Mouse (Mus musculus) bone marrow macrophage, adult 2 months (primary cell): ENCODE measurements around the gene Mpp6. TPM values are rescaled to one million over a fixed set of nuclear protein-coding genes. Genes with fewer than 3 reads are reported as not detected.

Source experiments
- H3K27ac ChIP-seq: 2 replicates; pipeline ENCODE4 v1.5.1; 2012; ENCODE audit warnings: low read depth, low read length; ENCODE audit not compliant: insufficient read depth
- H3K4me1 ChIP-seq: 2 replicates; pipeline ENCODE4 v1.6.1; 2012; ENCODE audit warnings: low read length; ENCODE audit not compliant: control insufficient read depth, insufficient read depth
- H3K4me3 ChIP-seq: 2 replicates; pipeline ENCODE4 v1.5.1; 2012; ENCODE audit warnings: mild to moderate bottlenecking, low read length, moderate library complexity; ENCODE audit not compliant: insufficient read depth
- CTCF ChIP-seq: IDR thresholded peaks from 2 replicates; pipeline ENCODE4 v1.5.1; 2012; ENCODE audit warnings: low read depth, mild to moderate bottlenecking, low read length, moderate library complexity
- POLR2A ChIP-seq: IDR thresholded peaks from 2 replicates; pipeline ENCODE4 v1.6.1; 2012; ENCODE audit warnings: mild to moderate bottlenecking, low read depth, low read length, borderline replicate concordance
- polyA plus RNA-seq: library from polyadenylated mRNA; stranded (reverse); fragments of >200 nt; gene quantifications from 2 replicates; pipeline ENCODE4 v1.2.4, GENCODE M21; 2012; ENCODE audit not compliant: missing spikeins, insufficient read depth, insufficient read length

Gene Mpp6
- polyA plus RNA-seq, 1 experiment: 45.7 TPM

DNA sequence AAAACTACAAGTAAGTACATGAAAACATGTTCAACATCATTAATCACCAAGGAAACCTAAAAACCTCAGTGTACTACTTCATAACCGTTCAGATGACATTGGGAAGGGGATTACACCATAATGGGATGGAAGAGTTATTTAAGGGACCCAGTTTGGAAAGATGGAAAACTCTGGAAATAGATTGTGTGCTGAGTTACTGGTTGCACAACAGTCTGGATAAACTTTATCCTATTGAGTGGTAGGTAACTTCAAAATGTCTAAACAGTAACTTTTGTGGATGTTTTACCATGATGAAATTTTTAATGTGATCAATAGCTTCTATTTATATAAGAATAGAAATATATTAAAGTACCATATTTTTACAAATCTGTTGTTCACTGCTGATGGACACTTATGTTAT is 82.1 kb downstream of the Mpp6 start:
- Histone ChIP-seq H3K27ac (no peak overlapping the region), H3K4me3 (no peak overlapping the region)

DNA sequence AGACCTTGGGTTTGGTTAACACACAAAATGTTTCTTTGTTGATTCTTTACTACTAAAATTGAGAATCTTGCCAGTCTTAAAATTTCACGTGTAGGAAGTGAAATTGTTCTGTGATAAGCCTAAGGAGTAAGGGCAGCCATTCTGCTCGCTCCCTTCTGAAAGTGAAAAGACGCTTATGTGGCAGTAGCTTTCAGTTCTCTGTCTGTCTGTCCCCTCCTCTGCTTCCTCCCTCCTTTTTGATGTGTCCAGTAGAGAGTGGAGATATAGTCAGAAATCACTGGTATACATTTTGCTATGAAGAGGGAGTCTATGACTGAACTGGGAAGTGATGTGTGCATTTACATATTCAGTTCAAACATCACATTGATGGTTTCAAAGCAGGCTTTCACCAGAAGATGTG is 82.8 kb downstream of the Mpp6 start:
- TF ChIP-seq CTCF (no peak), POLR2A (no peak)
- Histone ChIP-seq H3K4me3 (no peak overlapping the region), H3K27ac (no peak overlapping the region), H3K4me1 (peaks cover 4% of the 10 kb centered on the region)

More for the DNA sequence above, 82.1 kb downstream of the Mpp6 start:
- TF ChIP-seq CTCF (no peak), POLR2A (no peak)
- peaks cover 6% of the 10 kb centered on the region for H3K4me1 ChIP-seq

DNA sequence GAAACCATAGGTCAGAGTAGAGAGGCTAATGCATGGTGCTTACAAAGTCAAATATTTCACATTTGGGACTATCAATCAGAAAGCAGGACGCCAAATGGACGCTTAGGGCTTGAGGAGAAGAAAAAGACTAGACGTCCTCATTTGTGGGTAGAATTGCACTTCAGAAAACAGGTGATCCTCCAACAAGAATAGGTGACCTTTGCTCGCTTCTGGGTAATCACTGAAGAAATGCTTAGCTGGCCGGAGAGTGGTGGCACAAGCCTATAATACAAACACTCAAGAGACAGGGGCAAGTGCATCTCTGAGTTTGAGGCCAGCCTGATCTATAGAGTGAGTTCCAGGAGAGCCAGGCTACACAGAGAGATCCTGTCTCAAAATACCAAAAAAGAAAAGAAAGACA is 83.8 kb downstream of the Mpp6 start:
- Histone ChIP-seq H3K4me3 (no peak overlapping the region), H3K4me1 (peaks cover 4% of the 10 kb centered on the region), H3K27ac (no peak overlapping the region)
- TF ChIP-seq CTCF: no peak
- TF ChIP-seq POLR2A: no peak

DNA sequence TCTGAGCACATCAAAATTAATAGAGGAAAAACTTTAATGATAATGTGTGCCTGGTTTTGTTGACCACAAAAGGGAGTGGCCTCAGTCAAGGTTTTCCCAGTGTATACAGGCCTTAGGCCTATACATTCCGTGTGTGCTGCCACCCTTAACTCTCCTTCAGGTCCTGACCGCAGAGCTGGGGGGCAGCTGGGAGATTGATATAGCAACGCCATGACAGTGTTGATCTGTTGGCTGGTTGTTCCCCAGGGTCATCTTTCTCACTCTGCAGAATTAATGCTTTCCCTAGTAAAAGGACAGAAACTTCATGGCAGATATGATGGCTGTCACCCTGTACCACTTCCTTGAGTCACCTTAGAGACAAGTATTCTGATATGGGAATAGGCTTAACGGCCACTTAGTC is 94.3 kb downstream of the Mpp6 start:
- Histone ChIP-seq H3K27ac (no peak overlapping the region), H3K4me1 (peaks cover 6% of the 10 kb centered on the region), H3K4me3 (no peak overlapping the region)
- TF ChIP-seq CTCF: no peak

DNA sequence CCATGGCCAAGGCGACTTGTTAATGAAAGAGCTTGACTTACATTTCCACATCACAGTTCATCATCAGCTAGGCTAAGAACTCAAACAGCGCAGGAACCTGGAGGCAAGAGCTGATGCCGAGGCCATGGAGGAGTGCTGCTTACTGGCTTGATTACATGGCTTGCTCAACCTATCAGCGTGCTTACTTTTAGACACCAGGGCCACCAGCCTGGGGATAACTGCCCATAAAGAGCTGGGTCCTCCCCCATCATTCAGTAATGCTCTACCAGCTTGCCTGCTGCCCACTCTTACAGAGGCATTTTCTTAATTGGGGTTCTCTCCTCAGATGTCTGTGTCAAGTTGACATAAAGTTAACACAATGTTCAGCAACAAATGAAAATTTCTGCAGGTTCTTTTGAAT is 95.1 kb downstream of the Mpp6 start:
- no peak for TF ChIP-seq POLR2A
- TF ChIP-seq CTCF: no peak
- no peak overlapping the region for H3K27ac ChIP-seq
- H3K4me1 ChIP-seq: peaks cover 12% of the 10 kb centered on the region
- H3K4me3 ChIP-seq: no peak overlapping the region

DNA sequence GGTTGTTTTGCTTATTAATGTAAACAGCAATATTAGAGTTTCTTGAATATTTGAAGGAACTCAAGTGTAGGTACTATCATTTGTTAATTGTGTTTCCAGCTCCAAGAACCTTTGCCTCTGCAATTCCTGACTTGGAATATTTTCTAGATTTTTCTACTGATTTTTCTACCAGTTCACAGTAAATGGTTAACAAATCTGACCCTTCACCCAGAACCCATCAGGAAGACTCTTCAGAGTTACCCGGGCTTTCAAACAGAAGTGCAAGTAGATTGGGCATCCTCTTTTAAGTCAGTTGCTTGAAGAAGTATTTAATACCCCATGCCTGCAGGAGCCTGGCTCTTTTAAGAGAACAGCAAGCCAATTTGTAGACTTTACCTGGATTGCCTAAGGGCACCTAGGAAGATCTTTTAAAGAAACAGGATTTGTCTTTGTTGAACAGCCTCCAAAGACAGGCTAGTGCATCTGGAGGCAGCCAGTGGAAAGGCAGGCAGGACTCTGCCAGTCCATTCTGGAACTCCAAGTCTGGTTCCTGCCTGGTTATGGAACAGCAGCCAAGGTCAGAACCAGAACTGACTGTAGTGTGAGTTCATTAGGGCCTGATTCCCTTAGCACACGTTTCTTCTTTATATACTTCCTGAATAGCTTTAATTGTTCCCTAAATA is 104.8 kb downstream of the Mpp6 start:
- TF ChIP-seq POLR2A: no peak
- TF ChIP-seq CTCF: no peak
- Histone ChIP-seq H3K27ac (peak overlapping the region; percentile 15; the same call in 1 of the 2 replicates), H3K4me1 (peaks cover 16% of the 10 kb centered on the region)

DNA sequence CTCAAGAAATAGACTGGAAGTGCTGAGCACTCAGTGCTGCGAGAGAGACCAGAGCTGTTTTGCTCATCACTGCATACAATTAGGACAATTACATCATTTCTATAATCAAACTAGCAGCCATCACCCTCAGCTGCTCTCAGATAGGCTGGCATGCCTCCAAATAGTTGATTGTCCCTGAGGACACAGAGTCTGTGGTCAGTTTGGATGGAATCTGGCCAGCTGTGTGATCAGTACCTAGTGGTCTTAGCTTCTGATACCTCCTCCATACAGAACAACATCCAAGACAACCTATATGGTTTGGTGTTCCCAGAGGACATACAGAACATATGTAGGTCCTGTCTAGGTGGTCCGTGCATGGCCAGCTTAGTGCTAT is 105.3 kb downstream of the Mpp6 start:
- H3K4me1 ChIP-seq: peaks cover 14% of the 10 kb centered on the region
- TF ChIP-seq CTCF (no peak), POLR2A (no peak)
- H3K4me3 ChIP-seq: no peak overlapping the region
- no peak overlapping the region for H3K27ac ChIP-seq

More for the DNA sequence above, 104.8 kb downstream of the Mpp6 start:
- H3K4me3 ChIP-seq: no peak overlapping the region

DNA sequence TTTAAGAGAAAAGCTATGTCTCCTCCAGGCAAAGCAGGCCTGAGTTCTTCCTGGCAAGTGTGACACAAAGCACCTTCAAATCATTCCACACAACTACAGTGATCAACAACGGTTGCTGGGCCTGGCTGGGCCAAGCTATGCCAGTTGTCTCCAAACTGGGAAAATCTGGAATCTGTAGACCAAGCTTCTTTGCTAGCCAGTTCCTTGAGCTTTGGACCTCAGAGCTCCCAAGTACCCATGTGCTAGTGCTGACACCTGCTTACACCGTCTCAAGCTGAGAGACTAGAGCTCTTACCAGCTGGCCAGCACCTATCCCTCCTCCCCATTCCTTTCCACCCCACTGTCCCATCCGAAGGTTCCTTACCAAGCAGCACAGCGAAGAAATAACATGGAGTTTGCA is 105.9 kb downstream of the Mpp6 start:
- no peak overlapping the region for H3K4me3 ChIP-seq
- TF ChIP-seq POLR2A: no peak
- no peak for TF ChIP-seq CTCF
- H3K27ac ChIP-seq: no peak overlapping the region
- peaks cover 13% of the 10 kb centered on the region for H3K4me1 ChIP-seq

DNA sequence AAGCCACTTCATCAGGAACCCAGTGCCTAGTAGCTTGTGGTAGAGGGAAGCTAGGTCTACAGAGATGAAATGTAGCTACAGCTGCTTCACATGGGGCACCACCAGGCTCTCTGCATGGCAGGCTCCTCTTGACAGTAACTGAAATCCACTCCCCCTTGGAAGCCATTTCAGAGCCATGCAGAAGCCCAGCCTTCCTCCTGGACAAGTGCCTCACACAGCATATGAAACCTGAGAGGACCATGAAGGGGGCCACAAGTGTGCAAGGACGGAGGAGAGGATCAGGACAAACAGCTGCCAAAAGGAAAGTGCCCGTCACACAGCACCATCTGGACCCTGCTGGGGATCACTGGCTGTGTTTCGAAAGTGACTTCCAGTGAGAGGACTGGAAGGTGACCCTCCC is 108.6 kb downstream of the Mpp6 start:
- TF ChIP-seq CTCF (no peak), POLR2A (no peak)
- H3K4me3 ChIP-seq: no peak overlapping the region
- peaks cover 38% of the 10 kb centered on the region for H3K4me1 ChIP-seq
- no peak overlapping the region for H3K27ac ChIP-seq

DNA sequence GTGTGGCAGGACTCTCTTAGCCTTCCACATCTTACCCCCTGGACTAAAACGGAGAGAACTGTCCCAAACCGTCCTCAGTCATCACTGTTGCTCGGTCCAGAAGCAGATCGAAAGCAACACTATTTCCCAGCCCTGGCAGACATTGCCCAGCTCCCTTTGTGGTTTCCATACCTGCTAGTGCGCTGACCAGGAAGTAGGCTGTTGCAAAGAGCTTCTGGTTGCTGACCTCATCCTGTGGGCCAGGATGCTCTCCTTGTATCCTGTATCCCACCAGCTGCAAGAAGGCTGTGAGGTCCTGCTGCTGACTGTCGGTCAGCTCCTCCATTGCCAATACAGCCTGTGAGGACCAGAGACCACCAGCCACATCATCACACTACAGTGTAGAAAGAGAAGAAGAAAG is 109.0 kb downstream of the Mpp6 start:
- Histone ChIP-seq H3K4me1 (peaks cover 40% of the 10 kb centered on the region), H3K27ac (no peak overlapping the region), H3K4me3 (no peak overlapping the region)
- no peak for TF ChIP-seq CTCF
- TF ChIP-seq POLR2A: no peak

DNA sequence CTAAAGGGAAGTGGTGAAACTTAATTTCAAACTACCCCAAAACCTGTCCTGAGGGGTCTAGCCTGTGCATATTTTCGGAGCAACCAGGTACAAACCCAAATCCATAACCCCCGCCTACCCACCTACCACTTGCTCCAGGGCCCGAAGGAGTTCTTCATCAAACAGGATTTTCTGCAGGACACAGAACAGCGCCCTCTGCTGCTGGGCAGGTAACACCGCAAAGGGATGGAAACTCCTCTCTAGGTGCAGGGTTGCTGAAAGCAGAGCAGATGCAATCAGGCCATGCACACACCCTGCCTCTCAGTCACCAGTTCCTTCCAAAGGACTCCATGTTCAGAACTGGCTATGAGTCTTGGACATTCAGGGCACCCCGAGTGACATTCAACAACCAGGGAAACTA is 110.8 kb downstream of the Mpp6 start:
- TF ChIP-seq POLR2A (no peak), CTCF (peak; percentile 75; the same call in 1 of the 2 replicates)
- H3K4me1 ChIP-seq: peaks cover 34% of the 10 kb centered on the region
- no peak overlapping the region for H3K27ac ChIP-seq
- no peak overlapping the region for H3K4me3 ChIP-seq
